Mouse (Mus musculus) embryonic stem cell, embryonic (primary cell): ENCODE measurements at regions not wholly inside any gene's neighbourhood (a gene's known extent, or its start where the extent isn't known, plus 50 kb on each side); places are given as distances from the start of the nearest gene placed in this dataset.

Source experiments
- CTCF ChIA-PET, 4 experiments: fragments of 300-600 bp in 2 of 4; fragments of 350-600 bp in 2 of 4; sonication (Branson Sonifier 250); formaldehyde crosslinking; loops; one replicate each; lab custom pipeline; 2022; ENCODE audit warnings: inconsistent platforms in 2 of 4; lab: Charles Lee
- POLR2A ChIA-PET, 4 experiments: fragments of 300-600 bp in 2 of 4; fragments of 350-600 bp in 2 of 4; sonication (Branson Sonifier 250); formaldehyde crosslinking; loops; one replicate each; lab custom pipeline; 2022; ENCODE audit warnings: antibody characterized with exemption in 4 of 4, inconsistent platforms in 1 of 4; lab: Charles Lee

DNA sequence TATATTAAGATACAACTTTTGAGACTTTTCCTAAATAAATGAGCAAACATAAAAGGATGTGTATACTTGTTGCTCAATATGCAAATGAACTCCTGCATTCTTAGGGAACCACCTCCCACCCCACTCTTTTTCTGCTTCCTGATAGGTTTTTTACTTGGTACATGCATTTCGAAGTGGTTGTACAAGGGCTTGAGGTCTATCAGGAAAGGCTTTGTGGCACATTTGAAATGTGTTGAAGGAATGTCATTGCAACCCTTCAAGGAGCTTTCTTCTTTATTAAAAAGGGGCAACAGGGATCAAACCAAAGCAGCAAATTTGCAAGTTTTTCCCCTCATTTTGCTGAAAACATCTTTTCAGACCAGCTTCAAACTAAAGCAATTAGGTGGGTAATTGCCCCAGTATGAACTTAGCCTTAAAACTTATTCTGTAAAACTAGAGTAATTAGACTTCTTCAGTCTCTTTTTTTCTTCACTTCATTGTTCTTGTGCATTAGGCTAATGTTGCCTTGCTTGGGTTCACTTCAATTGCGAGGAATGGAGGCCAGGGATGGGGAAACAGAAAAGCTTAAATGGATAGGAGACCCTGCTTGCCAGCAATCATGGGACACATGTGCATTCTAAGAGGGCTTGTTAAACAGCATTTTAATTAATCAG is 96.1 kb upstream of the Igbp1b start:
- CTCF ChIA-PET: no interaction called here
- POLR2A ChIA-PET: no interaction called here

DNA sequence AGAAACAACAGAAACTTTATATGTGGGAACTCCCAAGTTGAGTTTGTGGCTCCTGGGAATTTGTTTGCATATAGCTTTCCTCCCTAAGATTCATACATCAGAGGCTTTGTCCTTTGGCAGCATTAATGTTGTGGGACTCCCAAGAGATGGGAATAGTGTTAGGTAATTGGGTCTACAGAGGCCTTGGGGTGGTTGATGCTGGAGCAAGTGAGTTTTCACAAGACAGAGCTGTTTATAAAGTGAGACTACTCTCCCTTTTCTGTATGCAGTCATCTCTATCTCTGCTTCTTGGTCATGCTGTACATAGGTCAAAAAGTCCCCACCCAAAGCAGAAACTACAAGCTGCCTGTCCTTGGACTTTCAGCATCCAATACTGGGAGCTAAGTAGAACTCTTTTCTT is 59.4 kb upstream of the Igbp1b start:
- CTCF ChIA-PET: no interaction called here

More for the DNA sequence above, 59.4 kb upstream of the Igbp1b start:
- POLR2A ChIA-PET: no interaction called here
